Comparison of ENCODE assay signal across 8 mouse cellular contexts in the genomic region with DNA sequence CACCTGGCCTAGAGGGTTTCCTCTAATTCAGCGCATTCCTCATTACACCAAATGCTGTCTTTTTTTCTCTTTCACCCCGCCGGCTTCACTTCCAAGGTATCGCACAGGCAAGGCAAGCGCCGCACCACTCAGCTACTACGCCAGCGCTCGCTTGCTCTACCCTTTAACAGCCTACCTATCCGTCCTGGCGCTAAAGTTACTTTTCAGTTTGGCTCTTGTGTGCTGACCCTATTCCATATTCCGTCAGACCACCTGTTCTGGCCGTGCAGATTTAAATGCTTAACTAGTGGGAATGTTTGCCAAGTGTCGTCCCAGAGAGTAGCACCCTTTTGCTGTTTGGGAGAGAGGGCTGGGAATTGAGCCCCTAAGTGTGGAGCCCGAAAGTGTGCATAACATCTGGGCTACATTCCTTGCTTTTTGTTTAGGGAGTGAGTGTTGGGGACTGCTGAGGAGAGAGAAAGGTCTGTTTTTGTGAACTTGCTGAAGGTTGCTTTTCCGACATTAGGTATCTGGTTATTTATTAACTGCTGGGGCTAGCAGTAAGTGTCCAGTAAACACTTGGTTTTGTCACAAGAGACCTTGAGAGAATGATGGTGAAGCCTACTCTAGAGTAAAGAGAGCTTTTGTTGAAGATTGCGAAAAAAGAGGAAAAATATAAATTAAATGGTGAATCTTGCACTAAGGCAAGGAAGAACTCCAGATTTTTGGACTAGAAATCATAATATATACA. TPM values are rescaled to one million over a fixed set of nuclear protein-coding genes. Genes with fewer than 3 reads are reported as not detected.
DNase-seq lines count a peak whose midpoint lies in the region; ATAC-seq and TF ChIP-seq lines count a peak whose summit lies in the region.

No protein-coding gene starts in this region.

- H3K27ac ChIP-seq in forebrain, embryonic 13.5 days: no peak overlapping the region
- peak overlapping the region; percentile 90 for H3K27ac ChIP-seq in kidney, adult 2 months (ENCODE audit: insufficient read depth, low read depth, low read length)
- peak overlapping the region; percentile 91 for H3K27ac ChIP-seq in lung, postnatal 0 days (ENCODE audit: low read length)
- no peak overlapping the region for H3K27ac ChIP-seq in spleen, adult 2 months (ENCODE audit: insufficient read depth, low read length)

- DNase-seq in 3T3-L1 (ENCODE audit: low read depth, low spot score): peak; percentile 40
- peak; percentile 3 for DNase-seq in Muller cell, postnatal 12 days (ENCODE audit: inconsistent ontology term)
- peak; percentile 81 for DNase-seq in kidney, adult 2 months
- peak; percentile 86 for DNase-seq in lung, postnatal 0 days (ENCODE audit: low spot score)
- DNase-seq in spleen, adult 2 months (ENCODE audit: low read depth in 1 of 2, low spot score in 2 of 2): no peak
- DNase-seq in cerebellum, adult 11 months: no peak
- no peak for DNase-seq in layer of hippocampus, adult 9-10 months (ENCODE audit: low spot score)

- H3K4me2 ChIP-seq in forebrain, embryonic 13.5 days: peak overlapping the region; percentile 95
- peak overlapping the region; percentile 86 for H3K4me2 ChIP-seq in lung, postnatal 0 days (replicated peaks; ENCODE audit: low read depth, low read length)

- H3K27me3 ChIP-seq in forebrain, embryonic 13.5 days: no peaks in the 10 kb centered on the region
- no peaks in the 10 kb centered on the region for H3K27me3 ChIP-seq in kidney, adult 2 months (replicated peaks; ENCODE audit: control insufficient read depth, insufficient read depth, low read length)
- H3K27me3 ChIP-seq in lung, postnatal 0 days (replicated peaks; ENCODE audit: insufficient read depth, low read length): no peaks in the 10 kb centered on the region
- no peaks in the 10 kb centered on the region for H3K27me3 ChIP-seq in spleen, adult 2 months (ENCODE audit: control insufficient read depth, insufficient read depth, low read length)

- TF ChIP-seq CTCF in kidney, adult 2 months (conservative IDR thresholded peaks at IDR 0.05; ENCODE audit: insufficient read depth, insufficient read length, low read depth, low read length): no peak
- TF ChIP-seq CTCF in lung, postnatal 0 days (IDR thresholded peaks at IDR 0.05): peak; percentile 1; the same call in 1 of the 2 replicates
- TF ChIP-seq CTCF in spleen, adult 2 months (IDR thresholded peaks at IDR 0.05; ENCODE audit: extremely low read depth, insufficient read depth, insufficient read length, insufficient replicate concordance): no peak

- no peaks in the 10 kb centered on the region for H3K36me3 ChIP-seq in forebrain, embryonic 13.5 days (ENCODE audit: poor library complexity, severe bottlenecking)
- H3K36me3 ChIP-seq in kidney, adult 2 months (ENCODE audit: control insufficient read depth, insufficient read depth, low read length): no peaks in the 10 kb centered on the region
- H3K36me3 ChIP-seq in lung, postnatal 0 days (ENCODE audit: insufficient read depth, low read length): no peaks in the 10 kb centered on the region
- no peaks in the 10 kb centered on the region for H3K36me3 ChIP-seq in spleen, adult 2 months (ENCODE audit: control insufficient read depth, insufficient read depth, low read length)

- peak; percentile 75 for TF ChIP-seq EP300 in lung, postnatal 0 days (IDR thresholded peaks at IDR 0.05)

- peak overlapping the region; percentile 61 for H3K4me3 ChIP-seq in forebrain, embryonic 13.5 days
- H3K4me3 ChIP-seq in kidney, adult 2 months (ENCODE audit: insufficient read depth, low read depth, low read length): peak overlapping the region; percentile 62
- H3K4me3 ChIP-seq in lung, postnatal 0 days (ENCODE audit: low read depth, low read length): peak overlapping the region; percentile 66
- peak overlapping the region; percentile 78; the same call in 1 of the 2 replicates for H3K4me3 ChIP-seq in spleen, adult 2 months (ENCODE audit: extremely low read depth, insufficient read depth, insufficient read length)

- TF ChIP-seq POLR2A in kidney, adult 2 months (IDR thresholded peaks at IDR 0.05; ENCODE audit: low read depth, low read length): no peak
- TF ChIP-seq POLR2A in spleen, adult 2 months (IDR thresholded peaks at IDR 0.05; ENCODE audit: low read depth, low read length): no peak

- ATAC-seq in forebrain, embryonic 13.5 days: no peak
- 0 out of 2 replicates have a peak, but pooled peaks have one; percentile 18 for ATAC-seq in lung, postnatal 0 days

- WGBS in forebrain, embryonic 13.5 days: 7% methylated on average over 17 of the region's 17 CpGs
- WGBS in kidney, adult 2 months: 14% methylated on average over 17 of the region's 17 CpGs
- WGBS in lung, postnatal 0 days: 6% methylated on average over 17 of the region's 17 CpGs
- WGBS in spleen, adult 2 months: 16% methylated on average over 17 of the region's 17 CpGs

- H3K9ac ChIP-seq in forebrain, embryonic 13.5 days: peak overlapping the region; percentile 73
- H3K9ac ChIP-seq in lung, postnatal 0 days (replicated peaks; ENCODE audit: low read depth): peak overlapping the region; percentile 51; the same call in 1 of the 2 replicates

- peaks cover 14% of the 10 kb centered on the region for H3K4me1 ChIP-seq in forebrain, embryonic 13.5 days
- H3K4me1 ChIP-seq in kidney, adult 2 months (ENCODE audit: control insufficient read depth, insufficient read depth, low read length): peaks cover 8% of the 10 kb centered on the region; the same call in 1 of the 2 replicates
- peaks cover 7% of the 10 kb centered on the region for H3K4me1 ChIP-seq in lung, postnatal 0 days (ENCODE audit: insufficient read depth, low read depth, low read length)
- no peaks in the 10 kb centered on the region; the same call in 1 of the 2 replicates for H3K4me1 ChIP-seq in spleen, adult 2 months (ENCODE audit: control insufficient read depth, insufficient read depth, insufficient read length)

- H3K9me3 ChIP-seq in forebrain, embryonic 13.5 days (replicated peaks): no peaks in the 10 kb centered on the region
- no peaks in the 10 kb centered on the region for H3K9me3 ChIP-seq in lung, postnatal 0 days (ENCODE audit: low read length)

RNA-seq across cellular contexts. Expression of gene Mthfd1, which starts 1.2 kb away (rescaled TPM):
- polyA plus RNA-seq in forebrain, embryonic 13.5 days (2015; fragmentation: Nextera tagmentation; extraction: Ambion mirVana): 48.0 and 53.6 TPM in 2 replicates
- 128 and 132 TPM in 2 replicates for polyA plus RNA-seq in kidney, adult 2 months (2012; rRNA removed)
- 105 and 111 TPM in 2 replicates for polyA plus RNA-seq in lung, postnatal 0 days (2015; fragmentation: Nextera tagmentation; extraction: Ambion mirVana)
- 15.1 and 17.3 TPM in 2 replicates for polyA plus RNA-seq in spleen, adult 2 months (2012; rRNA removed)

RNA-seq across cellular contexts. Expression of gene Tex21, which starts 9.7 kb away (rescaled TPM):
- polyA plus RNA-seq in forebrain, embryonic 13.5 days (2015; fragmentation: Nextera tagmentation; extraction: Ambion mirVana): not detected in 2 replicates
- polyA plus RNA-seq in kidney, adult 2 months (2012; rRNA removed): 0.11 TPM in 1 of 2 replicates, not detected in the other
- polyA plus RNA-seq in lung, postnatal 0 days (2015; fragmentation: Nextera tagmentation; extraction: Ambion mirVana): not detected in 2 replicates
- not detected in 2 replicates for polyA plus RNA-seq in spleen, adult 2 months (2012; rRNA removed)

Comparison
In these comparisons a context has a peak if more than half of its experiments do, and no peak if none do; other contexts are left out.
1. DNase-seq: peak in 3T3-L1 (single experiment), Muller cell, postnatal 12 days (single experiment), kidney, adult 2 months (single experiment) and lung, postnatal 0 days (single experiment); none in spleen, adult 2 months (0 of 2), cerebellum, adult 11 months (single experiment) and layer of hippocampus, adult 9-10 months (single experiment).
2. H3K27ac ChIP-seq: peak in kidney, adult 2 months (single experiment) and lung, postnatal 0 days (single experiment); none in forebrain, embryonic 13.5 days (single experiment) and spleen, adult 2 months (single experiment).
3. Peak in every context shown above with its lines, with median percentiles within 50 percentile points of each other: H3K4me3 ChIP-seq.